ENCODE assay signal across 33 mouse cellular contexts in genomic region chr3:91755565-91755964, GRCm38 (mm10).
"Had no signal": no experiment of that assay in that cellular context is flagged by ENCODE, and none has a peak within 500 bp of the region (broad histone marks: within the 10 kb centered on the region; RNA-seq: fewer than 3 reads in every experiment).

No protein-coding gene starts in this region.

- H3K4me3 ChIP-seq: limb, embryonic 10.5 days; limb, embryonic 12.5 days; limb, embryonic 13.5 days; limb, embryonic 15.5 days; liver, embryonic 12.5 days; liver, embryonic 13.5 days; liver, embryonic 15.5 days; lung, embryonic 15.5 days; megakaryocyte, embryonic 14.5 days; midbrain, embryonic 10.5 days; midbrain, embryonic 12.5 days; midbrain, embryonic 13.5 days; midbrain, embryonic 15.5 days; myocyte; neural tube, embryonic 12.5 days; neural tube, embryonic 13.5 days had no signal

- H3K4me2 ChIP-seq: limb, embryonic 12.5 days; limb, embryonic 13.5 days; limb, embryonic 15.5 days; liver, embryonic 11.5 days; liver, embryonic 12.5 days; liver, embryonic 13.5 days; liver, embryonic 15.5 days; lung, embryonic 14.5 days; lung, embryonic 15.5 days; midbrain, embryonic 11.5 days; midbrain, embryonic 12.5 days; midbrain, embryonic 13.5 days; midbrain, embryonic 15.5 days; neural tube, embryonic 12.5 days; neural tube, embryonic 13.5 days had no signal

- ATAC-seq: liver, embryonic 12.5 days; liver, postnatal 0 days; lung, postnatal 0 days; midbrain, embryonic 13.5 days; midbrain, embryonic 15.5 days; midbrain, embryonic 16.5 days had no signal

- H3K9ac ChIP-seq: limb, embryonic 12.5 days; limb, embryonic 13.5 days; limb, embryonic 15.5 days; liver, embryonic 12.5 days; liver, embryonic 13.5 days; liver, embryonic 14.5 days; liver, embryonic 15.5 days; liver, postnatal 0 days; lung, embryonic 14.5 days; lung, embryonic 15.5 days; midbrain, embryonic 12.5 days; midbrain, embryonic 13.5 days; midbrain, embryonic 15.5 days; neural tube, embryonic 12.5 days; neural tube, embryonic 13.5 days had no signal

- H3K27me3 ChIP-seq: limb, embryonic 12.5 days; limb, embryonic 13.5 days; limb, embryonic 15.5 days; liver, embryonic 12.5 days; liver, embryonic 13.5 days; liver, embryonic 15.5 days; lung, embryonic 15.5 days; megakaryocyte, embryonic 14.5 days; midbrain, embryonic 12.5 days; midbrain, embryonic 13.5 days; midbrain, embryonic 15.5 days; neural tube, embryonic 12.5 days; neural tube, embryonic 13.5 days had no signal

- H3K4me1 ChIP-seq: limb, embryonic 10.5 days; limb, embryonic 12.5 days; limb, embryonic 13.5 days; limb, embryonic 15.5 days; liver, embryonic 12.5 days; liver, embryonic 13.5 days; liver, embryonic 15.5 days; lung, embryonic 15.5 days; megakaryocyte, embryonic 14.5 days; midbrain, embryonic 10.5 days; midbrain, embryonic 12.5 days; midbrain, embryonic 13.5 days; midbrain, embryonic 15.5 days; neural tube, embryonic 12.5 days; neural tube, embryonic 13.5 days had no signal

- H3K36me3 ChIP-seq: limb, embryonic 10.5 days; limb, embryonic 12.5 days; limb, embryonic 13.5 days; limb, embryonic 15.5 days; liver, embryonic 12.5 days; liver, embryonic 13.5 days; liver, embryonic 15.5 days; lung, embryonic 15.5 days; midbrain, embryonic 10.5 days; midbrain, embryonic 12.5 days; midbrain, embryonic 13.5 days; midbrain, embryonic 15.5 days; neural tube, embryonic 12.5 days; neural tube, embryonic 13.5 days had no signal

- H3K27ac ChIP-seq: limb, embryonic 10.5 days; limb, embryonic 12.5 days; limb, embryonic 13.5 days; limb, embryonic 15.5 days; liver, embryonic 12.5 days; liver, embryonic 13.5 days; liver, embryonic 14.5 days; liver, embryonic 15.5 days; lung, embryonic 15.5 days; macrophage; midbrain, embryonic 10.5 days; midbrain, embryonic 12.5 days; midbrain, embryonic 13.5 days; midbrain, embryonic 15.5 days; neural tube, embryonic 12.5 days; neural tube, embryonic 13.5 days had no signal

- DNase-seq: left cerebral cortex, postnatal 4 days; liver; liver, embryonic 13.5 days; liver, postnatal 0 days; lung, adult 18-20 months; lung, adult 2 months; lung, embryonic 14.5 days; lung, postnatal 10 days; lung, postnatal 14 days; lung, postnatal 36 days; lung, postnatal 4 days; midbrain, embryonic 14.5 days had no signal

- H3K9me3 ChIP-seq: limb, embryonic 10.5 days; limb, embryonic 15.5 days; liver, embryonic 12.5 days; liver, embryonic 15.5 days; lung, embryonic 15.5 days; midbrain, embryonic 15.5 days had no signal
